Mouse (Mus musculus): ENCODE measurements around the gene Misp.

DNA sequence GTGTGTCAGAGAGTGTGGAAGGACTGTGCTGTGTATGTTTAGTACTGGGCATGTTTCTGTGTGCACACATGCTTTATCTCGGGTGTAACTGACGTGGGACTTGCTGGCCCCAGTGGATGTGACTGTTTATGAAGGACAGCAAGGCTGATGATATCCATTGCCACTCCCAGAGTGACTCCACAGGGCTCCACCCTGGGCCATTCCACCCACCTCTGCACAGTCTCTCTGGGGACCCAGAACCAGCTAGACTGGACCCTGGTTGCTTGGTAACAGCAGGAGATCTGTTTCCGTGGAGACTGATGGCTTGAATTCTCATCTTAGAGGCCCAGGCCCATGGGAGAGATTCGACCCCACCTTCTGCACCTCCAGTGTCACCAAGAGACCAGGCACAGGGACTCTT, 2.6 kb upstream of the Misp start:
- no peak for TF ChIP-seq CTCF (IDR thresholded peaks at IDR 0.05; ENCODE audit: control insufficient read depth, insufficient read depth, low read length)
- TF ChIP-seq POLR2A (IDR thresholded peaks at IDR 0.05; ENCODE audit: borderline replicate concordance, control insufficient read depth, low read depth, low read length): no peak
